Mouse (Mus musculus) intestine, postnatal 0 days (tissue): ENCODE measurements around the gene Lmod2. TPM values are rescaled to one million over a fixed set of nuclear protein-coding genes. Genes with fewer than 3 reads are reported as not detected.

ENCODE experiments used
- ATAC-seq: fragments of 200-750 bp; cut with Nextera tagmentation; 2 replicates; pipeline ENCODE4 v1.8.0; 2017; ENCODE audit warnings: mild to moderate bottlenecking, moderate TSS enrichment, moderate library complexity
- H3K27ac ChIP-seq: fragments of 300-500 bp; sonication (generic); 2 replicates; pipeline ENCODE4 v1.5.1; 2014; ENCODE audit warnings: mild to moderate bottlenecking, low read depth, low read length, moderate library complexity
- H3K27me3 ChIP-seq: fragments of 300-500 bp; sonication (generic); replicated peaks from 2 replicates; pipeline ENCODE4 v1.6.1; 2014; ENCODE audit warnings: low read length, mixed read lengths; ENCODE audit not compliant: control insufficient read depth, insufficient read depth
- H3K36me3 ChIP-seq: fragments of 300-500 bp; sonication (generic); 2 replicates; pipeline ENCODE4 v1.6.1; 2014; ENCODE audit warnings: mild to moderate bottlenecking, moderate library complexity; ENCODE audit not compliant: control insufficient read depth, insufficient read depth
- H3K4me1 ChIP-seq: fragments of 300-500 bp; sonication (generic); replicated peaks from 2 replicates; pipeline ENCODE4 v1.6.1; 2014; ENCODE audit warnings: antibody characterized with exemption, low read length, mixed read lengths; ENCODE audit not compliant: control insufficient read depth, insufficient read depth
- H3K4me2 ChIP-seq: fragments of 300-500 bp; sonication (generic); replicated peaks from 2 replicates; pipeline ENCODE4 v1.6.1; 2014; ENCODE audit warnings: low read depth, mild to moderate bottlenecking, moderate library complexity
- H3K4me3 ChIP-seq: fragments of 300-500 bp; sonication (generic); 2 replicates; pipeline ENCODE4 v1.5.1; 2014; ENCODE audit warnings: low read depth, low read length
- H3K9ac ChIP-seq: fragments of 300-500 bp; sonication (generic); 2 replicates; pipeline ENCODE4 v1.6.1; 2014; ENCODE audit warnings: mild to moderate bottlenecking, low read depth, low read length
- H3K9me3 ChIP-seq: fragments of 300-500 bp; sonication (generic); 2 replicates; pipeline ENCODE4 v1.6.1; 2016; ENCODE audit warnings: mixed run types; ENCODE audit not compliant: control insufficient read depth
- CTCF ChIP-seq: sonication (generic); IDR thresholded peaks from 2 replicates; pipeline ENCODE4 v1.5.1; 2016; ENCODE audit warnings: low read depth, mild to moderate bottlenecking, control low read depth, antibody characterized with exemption, moderate library complexity
- WGBS: fragments of 180-500 bp; shearing (Covaris S2); extraction: QIAGEN DNeasy Blood & Tissue Kit; methylation state at CpG from one replicate; pipeline ENCODE4 v1.1.7; 2014; 5-methylcytosine and 5-hydroxymethylcytosine counted together
- polyA plus RNA-seq: library from polyadenylated mRNA; unstranded; fragments of >200 nt; fragmentation: Nextera tagmentation; extraction: Ambion mirVana; gene quantifications from 2 replicates; pipeline ENCODE4 v1.2.1, GENCODE M21; 2015

Lmod2 gene
- polyA plus RNA-seq, 1 experiment from 2014 or later, result not detected

DNA sequence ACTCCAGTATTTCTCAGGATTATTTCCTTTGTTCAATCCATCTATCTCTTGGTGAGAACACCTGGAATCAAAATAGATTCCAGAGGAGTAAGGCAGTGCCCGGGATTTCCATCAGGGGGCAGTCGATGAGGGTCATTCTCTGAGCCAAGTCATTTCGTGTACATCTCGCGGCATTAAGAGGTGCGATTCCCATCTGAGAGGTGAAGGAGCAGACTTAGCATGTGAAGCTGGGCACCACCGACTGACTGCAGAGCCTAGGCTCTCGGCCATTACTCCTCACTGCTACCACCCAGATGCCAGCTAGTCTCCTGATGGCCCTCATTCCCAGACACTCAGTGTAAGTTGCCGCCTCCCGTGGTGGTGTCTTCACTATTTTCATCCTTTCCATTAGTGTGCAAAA, 8.9 kb downstream of the Lmod2 start:
- Histone ChIP-seq H3K27me3 (no peaks in the 10 kb centered on the region), H3K4me2 (no peak overlapping the region), H3K36me3 (no peaks in the 10 kb centered on the region), H3K9me3 (no peaks in the 10 kb centered on the region), H3K4me3 (no peak overlapping the region), H3K4me1 (no peaks in the 10 kb centered on the region), H3K9ac (no peak overlapping the region), H3K27ac (no peak overlapping the region)
- peak; percentile 24; the same call in 1 of the 2 replicates for TF ChIP-seq CTCF
- 72% methylated on average over 10 of the region's 10 CpGs for WGBS
- no peak for ATAC-seq

GRCm38 (mm10) chr6:24607531-24607930, 10.0 kb downstream of the Lmod2 start:
- no peaks in the 10 kb centered on the region for H3K9me3 ChIP-seq
- no peak for ATAC-seq
- no peaks in the 10 kb centered on the region for H3K4me1 ChIP-seq
- 70% methylated on average over 15 of the region's 15 CpGs for WGBS
- H3K4me2 ChIP-seq, result no peak overlapping the region
- no peaks in the 10 kb centered on the region for H3K27me3 ChIP-seq
- TF ChIP-seq CTCF, result no peak
- no peak overlapping the region for H3K4me3 ChIP-seq
- H3K36me3 ChIP-seq, result peaks cover 2% of the 10 kb centered on the region; the same call in 1 of the 2 replicates
- H3K9ac ChIP-seq, result no peak overlapping the region
- no peak overlapping the region for H3K27ac ChIP-seq

DNA sequence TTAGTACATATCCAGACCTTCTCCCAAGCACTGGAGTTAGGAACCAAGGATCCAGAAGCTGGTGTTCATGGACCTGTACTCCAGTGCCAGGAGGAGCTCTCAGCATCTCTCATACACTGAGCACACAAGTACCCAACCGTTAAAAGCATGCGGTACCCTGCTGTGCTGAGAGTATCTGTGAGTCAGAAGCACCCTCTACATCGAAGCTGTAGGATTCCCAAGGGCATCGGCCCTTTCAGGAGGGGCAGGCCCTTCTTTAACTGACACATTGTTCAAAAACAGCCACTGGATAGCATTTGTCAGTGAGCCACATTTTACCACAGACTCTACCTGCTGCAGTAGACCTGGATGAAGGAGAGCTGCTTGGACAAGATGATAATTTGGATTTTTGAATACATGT, 10.6 kb downstream of the Lmod2 start:
- Histone ChIP-seq H3K9me3 (no peaks in the 10 kb centered on the region), H3K4me2 (no peak overlapping the region), H3K27me3 (no peaks in the 10 kb centered on the region), H3K27ac (no peak overlapping the region), H3K36me3 (peaks cover 8% of the 10 kb centered on the region; the same call in 1 of the 2 replicates), H3K9ac (no peak overlapping the region), H3K4me1 (no peaks in the 10 kb centered on the region), H3K4me3 (no peak overlapping the region)
- no peak for TF ChIP-seq CTCF
- WGBS, result 83% methylated on average over 4 of the region's 4 CpGs
- no peak for ATAC-seq

DNA sequence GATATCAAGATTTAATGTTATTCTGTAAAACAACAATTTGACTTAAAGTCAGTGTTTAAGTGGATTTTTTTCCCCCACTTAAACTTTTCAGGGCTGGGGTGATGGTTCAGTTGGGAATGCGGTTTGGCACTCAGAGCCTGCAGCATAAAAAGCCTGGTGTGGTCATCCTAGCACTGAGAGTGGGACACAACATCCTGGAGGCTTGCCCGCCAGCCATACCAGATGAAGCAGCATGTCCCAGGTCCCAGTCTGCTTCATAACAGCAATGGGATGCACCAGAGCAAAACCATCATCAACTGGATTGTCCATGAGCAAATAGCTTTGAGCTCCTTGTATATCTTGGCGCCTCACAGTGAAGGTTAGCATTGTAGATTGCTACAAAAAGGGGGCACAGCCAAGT, 11.1 kb downstream of the Lmod2 start:
- no peak overlapping the region for H3K9ac ChIP-seq
- H3K36me3 ChIP-seq, result peaks cover 13% of the 10 kb centered on the region; the same call in 1 of the 2 replicates
- no peaks in the 10 kb centered on the region for H3K27me3 ChIP-seq
- H3K9me3 ChIP-seq, result no peaks in the 10 kb centered on the region
- H3K4me3 ChIP-seq, result no peak overlapping the region
- WGBS, result 89% methylated on average over 3 of the region's 3 CpGs
- H3K4me1 ChIP-seq, result no peaks in the 10 kb centered on the region
- H3K4me2 ChIP-seq, result no peak overlapping the region
- TF ChIP-seq CTCF, result no peak
- no peak for ATAC-seq
- H3K27ac ChIP-seq, result no peak overlapping the region

DNA sequence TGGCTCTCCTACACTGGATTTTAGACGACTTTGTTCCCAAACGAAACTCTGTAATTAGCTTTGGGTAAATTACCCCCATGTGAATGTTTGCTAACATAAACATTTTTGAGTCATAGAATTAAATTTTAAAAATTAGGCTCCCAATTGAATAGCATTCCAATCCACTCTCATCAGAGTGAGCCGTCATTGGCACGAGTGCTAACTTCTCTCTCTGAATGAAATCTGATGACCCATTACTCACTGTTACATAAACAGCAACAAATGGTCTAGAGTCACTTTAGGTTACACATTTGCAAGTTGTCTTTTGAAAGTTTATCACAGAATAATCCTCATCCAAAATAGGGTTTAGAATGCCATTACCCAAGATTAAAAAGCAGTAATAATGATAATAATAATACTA, 12.0 kb downstream of the Lmod2 start:
- WGBS, result 52% methylated on average over 4 of the region's 4 CpGs
- H3K27ac ChIP-seq, result no peak overlapping the region
- no peak for ATAC-seq
- TF ChIP-seq CTCF, result no peak
- H3K27me3 ChIP-seq, result no peaks in the 10 kb centered on the region
- no peaks in the 10 kb centered on the region for H3K9me3 ChIP-seq
- no peaks in the 10 kb centered on the region for H3K4me1 ChIP-seq
- H3K4me2 ChIP-seq, result no peak overlapping the region
- H3K36me3 ChIP-seq, result peaks cover 21% of the 10 kb centered on the region
- H3K4me3 ChIP-seq, result no peak overlapping the region
- no peak overlapping the region for H3K9ac ChIP-seq

- Histone ChIP-seq H3K9me3 (no peaks in the 10 kb centered on the region), H3K36me3 (peaks cover 24% of the 10 kb centered on the region)
- WGBS, result 94% methylated on average over 4 of the region's 4 CpGs
Measured at GRCm38 (mm10) chr6:24610358-24610757, 12.8 kb downstream of the Lmod2 start.

More at GRCm38 (mm10) chr6:24610358-24610757, 12.8 kb downstream of the Lmod2 start:
- no peak for ATAC-seq
- Histone ChIP-seq H3K4me2 (no peak overlapping the region), H3K27me3 (no peaks in the 10 kb centered on the region), H3K27ac (no peak overlapping the region), H3K4me3 (no peak overlapping the region), H3K4me1 (no peaks in the 10 kb centered on the region), H3K9ac (no peak overlapping the region)
- no peak for TF ChIP-seq CTCF
